Mouse (Mus musculus) intestine, postnatal 0 days (tissue): Measurements from ENCODE around the gene Serpina1b. TPM values are rescaled to one million over a fixed set of nuclear protein-coding genes. Genes with fewer than 3 reads are reported as not detected.

Source experiments
- ATAC-seq: fragments of 200-750 bp; cut with Nextera tagmentation; 2 replicates; pipeline ENCODE4 v1.8.0; 2017; ENCODE audit warnings: mild to moderate bottlenecking, moderate TSS enrichment, moderate library complexity
- H3K27ac ChIP-seq: fragments of 300-500 bp; sonication (generic); 2 replicates; pipeline ENCODE4 v1.5.1; 2014; ENCODE audit warnings: mild to moderate bottlenecking, low read depth, low read length, moderate library complexity
- H3K27me3 ChIP-seq: fragments of 300-500 bp; sonication (generic); replicated peaks from 2 replicates; pipeline ENCODE4 v1.6.1; 2014; ENCODE audit warnings: low read length, mixed read lengths; ENCODE audit not compliant: control insufficient read depth, insufficient read depth
- H3K36me3 ChIP-seq: fragments of 300-500 bp; sonication (generic); 2 replicates; pipeline ENCODE4 v1.6.1; 2014; ENCODE audit warnings: mild to moderate bottlenecking, moderate library complexity; ENCODE audit not compliant: control insufficient read depth, insufficient read depth
- H3K4me1 ChIP-seq: fragments of 300-500 bp; sonication (generic); replicated peaks from 2 replicates; pipeline ENCODE4 v1.6.1; 2014; ENCODE audit warnings: antibody characterized with exemption, low read length, mixed read lengths; ENCODE audit not compliant: control insufficient read depth, insufficient read depth
- H3K4me2 ChIP-seq: fragments of 300-500 bp; sonication (generic); replicated peaks from 2 replicates; pipeline ENCODE4 v1.6.1; 2014; ENCODE audit warnings: low read depth, mild to moderate bottlenecking, moderate library complexity
- H3K4me3 ChIP-seq: fragments of 300-500 bp; sonication (generic); 2 replicates; pipeline ENCODE4 v1.5.1; 2014; ENCODE audit warnings: low read depth, low read length
- H3K9ac ChIP-seq: fragments of 300-500 bp; sonication (generic); 2 replicates; pipeline ENCODE4 v1.6.1; 2014; ENCODE audit warnings: mild to moderate bottlenecking, low read depth, low read length
- H3K9me3 ChIP-seq: fragments of 300-500 bp; sonication (generic); 2 replicates; pipeline ENCODE4 v1.6.1; 2016; ENCODE audit warnings: mixed run types; ENCODE audit not compliant: control insufficient read depth
- CTCF ChIP-seq: sonication (generic); IDR thresholded peaks from 2 replicates; pipeline ENCODE4 v1.5.1; 2016; ENCODE audit warnings: low read depth, mild to moderate bottlenecking, control low read depth, antibody characterized with exemption, moderate library complexity
- WGBS: fragments of 180-500 bp; shearing (Covaris S2); extraction: QIAGEN DNeasy Blood & Tissue Kit; methylation state at CpG from one replicate; pipeline ENCODE4 v1.1.7; 2014; 5-methylcytosine and 5-hydroxymethylcytosine counted together
- polyA plus RNA-seq: library from polyadenylated mRNA; unstranded; fragments of >200 nt; fragmentation: Nextera tagmentation; extraction: Ambion mirVana; gene quantifications from 2 replicates; pipeline ENCODE4 v1.2.1, GENCODE M21; 2015

Gene Serpina1b
- polyA plus RNA-seq, 1 experiment from 2014 or later = 45.6 TPM

GRCm38 (mm10) chr12:103711537-103711936 is 118.6 kb downstream of the Serpina1b start:
- H3K27me3 ChIP-seq = no peaks in the 10 kb centered on the region
- no peaks in the 10 kb centered on the region for H3K9me3 ChIP-seq
- H3K4me2 ChIP-seq = no peak overlapping the region
- no peaks in the 10 kb centered on the region for H3K36me3 ChIP-seq
- H3K4me1 ChIP-seq = no peaks in the 10 kb centered on the region
- no peak overlapping the region for H3K9ac ChIP-seq
- TF ChIP-seq CTCF = peak; percentile 72
- H3K27ac ChIP-seq = no peak overlapping the region
- WGBS = 76% methylated on average over 3 of the region's 3 CpGs
- no peak overlapping the region for H3K4me3 ChIP-seq
- no peak for ATAC-seq

GRCm38 (mm10) chr12:103710405-103710804 is 119.8 kb downstream of the Serpina1b start:
- no peaks in the 10 kb centered on the region for H3K9me3 ChIP-seq
- WGBS = 61% methylated on average over 1 of the region's 1 CpGs
- no peak overlapping the region for H3K4me3 ChIP-seq
- no peak overlapping the region for H3K27ac ChIP-seq
- peak; percentile 86 for TF ChIP-seq CTCF
- H3K9ac ChIP-seq = no peak overlapping the region
- ATAC-seq = no peak
- no peaks in the 10 kb centered on the region for H3K4me1 ChIP-seq
- H3K4me2 ChIP-seq = no peak overlapping the region
- H3K27me3 ChIP-seq = no peaks in the 10 kb centered on the region
- H3K36me3 ChIP-seq = no peaks in the 10 kb centered on the region

GRCm38 (mm10) chr12:103706113-103706512 is 124.1 kb downstream of the Serpina1b start:
- Histone ChIP-seq H3K27ac (0 out of 2 replicates have a peak overlapping the region, but pooled peaks have one; percentile 60), H3K36me3 (no peaks in the 10 kb centered on the region), H3K4me3 (no peak overlapping the region), H3K9me3 (no peaks in the 10 kb centered on the region), H3K4me2 (no peak overlapping the region), H3K9ac (no peak overlapping the region), H3K27me3 (no peaks in the 10 kb centered on the region), H3K4me1 (no peaks in the 10 kb centered on the region)
- TF ChIP-seq CTCF = no peak
- WGBS = 25% methylated on average over 4 of the region's 4 CpGs
- ATAC-seq = peak; percentile 83

GRCm38 (mm10) chr12:103705547-103705946 is 124.6 kb downstream of the Serpina1b start:
- Histone ChIP-seq H3K4me1 (no peaks in the 10 kb centered on the region), H3K36me3 (no peaks in the 10 kb centered on the region), H3K27me3 (no peaks in the 10 kb centered on the region), H3K4me2 (no peak overlapping the region), H3K4me3 (no peak overlapping the region), H3K9ac (no peak overlapping the region), H3K9me3 (no peaks in the 10 kb centered on the region), H3K27ac (peak overlapping the region; percentile 60; the same call in 1 of the 2 replicates)
- 36% methylated on average over 2 of the region's 2 CpGs for WGBS
- no peak for TF ChIP-seq CTCF
- ATAC-seq = peak; percentile 69

GRCm38 (mm10) chr12:103700144-103700750 is 129.9 kb downstream of the Serpina1b start:
- Histone ChIP-seq H3K4me2 (no peak overlapping the region), H3K27ac (no peak overlapping the region), H3K36me3 (no peaks in the 10 kb centered on the region), H3K9ac (no peak overlapping the region), H3K4me1 (no peaks in the 10 kb centered on the region), H3K4me3 (no peak overlapping the region), H3K27me3 (no peaks in the 10 kb centered on the region), H3K9me3 (no peaks in the 10 kb centered on the region)
- TF ChIP-seq CTCF = no peak
- 93% methylated on average over 4 of the region's 4 CpGs for WGBS
- no peak for ATAC-seq

GRCm38 (mm10) chr12:103695429-103695828 is 134.7 kb downstream of the Serpina1b start, which contains the start of gene Serpina1f:
Gene Serpina1f (minus strand): TSS chr12:103695529.
- Histone ChIP-seq H3K27ac (no peak within 1 kb of the TSS), H3K36me3 (no peaks in the 10 kb centered on the region), H3K27me3 (no peaks in the 10 kb centered on the region), H3K9me3 (no peaks in the 10 kb centered on the region), H3K9ac (no peak within 1 kb of the TSS), H3K4me2 (no peak within 1 kb of the TSS), H3K4me1 (no peaks in the 10 kb centered on the region), H3K4me3 (no peak within 1 kb of the TSS)
- no peak for TF ChIP-seq CTCF
- 89% methylated on average over 8 of the region's 8 CpGs for WGBS
- ATAC-seq = no peak
